Mouse (Mus musculus): ENCODE results near the gene Fkbp9. TPM values are rescaled to one million over a fixed set of nuclear protein-coding genes. Genes with fewer than 3 reads are reported as not detected.

The Fkbp9 gene
- polyA plus RNA-seq, 1 experiment from 2014 or later = 55.4 TPM

DNA sequence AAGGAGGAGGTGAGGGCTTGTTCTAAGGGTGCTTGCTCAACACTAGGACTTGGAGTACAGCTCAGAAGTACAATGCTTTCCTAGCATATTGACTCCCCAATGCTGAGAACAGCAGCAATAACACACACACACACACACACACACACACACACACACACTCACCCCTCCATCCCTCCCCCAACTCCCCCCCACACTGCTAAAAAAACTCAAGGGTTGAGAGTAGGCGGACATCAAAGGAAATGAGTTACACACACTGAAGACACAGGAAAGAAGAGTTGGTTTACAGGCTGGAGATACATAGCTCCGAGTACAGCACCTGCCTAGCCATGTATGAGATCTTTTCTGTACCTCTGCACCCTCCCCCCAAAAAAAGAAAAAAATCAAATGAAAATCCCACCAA, 84.4 kb downstream of the Fkbp9 start:
- no peak for ATAC-seq (ENCODE audit: low FRiP score)
- Histone ChIP-seq H3K4me1 (replicated peaks; ENCODE audit: control insufficient read depth, insufficient read depth, low read length) (no peaks in the 10 kb centered on the region), H3K27ac (ENCODE audit: low read depth, low read length) (no peak overlapping the region), H3K27me3 (ENCODE audit: control insufficient read depth, insufficient read depth, low read length) (no peaks in the 10 kb centered on the region), H3K9me3 (ENCODE audit: control insufficient read depth, low read length) (no peaks in the 10 kb centered on the region), H3K4me3 (ENCODE audit: low read depth, low read length) (no peak overlapping the region), H3K36me3 (ENCODE audit: control insufficient read depth, insufficient read depth, low read length) (no peaks in the 10 kb centered on the region), H3K4me2 (replicated peaks; ENCODE audit: low read depth, low read length) (no peak overlapping the region), H3K9ac (ENCODE audit: low read depth, low read length) (no peak overlapping the region)
- no peak for DNase-seq (ENCODE audit: low spot score)
- 100% methylated on average over 2 of the region's 2 CpGs for WGBS

DNA sequence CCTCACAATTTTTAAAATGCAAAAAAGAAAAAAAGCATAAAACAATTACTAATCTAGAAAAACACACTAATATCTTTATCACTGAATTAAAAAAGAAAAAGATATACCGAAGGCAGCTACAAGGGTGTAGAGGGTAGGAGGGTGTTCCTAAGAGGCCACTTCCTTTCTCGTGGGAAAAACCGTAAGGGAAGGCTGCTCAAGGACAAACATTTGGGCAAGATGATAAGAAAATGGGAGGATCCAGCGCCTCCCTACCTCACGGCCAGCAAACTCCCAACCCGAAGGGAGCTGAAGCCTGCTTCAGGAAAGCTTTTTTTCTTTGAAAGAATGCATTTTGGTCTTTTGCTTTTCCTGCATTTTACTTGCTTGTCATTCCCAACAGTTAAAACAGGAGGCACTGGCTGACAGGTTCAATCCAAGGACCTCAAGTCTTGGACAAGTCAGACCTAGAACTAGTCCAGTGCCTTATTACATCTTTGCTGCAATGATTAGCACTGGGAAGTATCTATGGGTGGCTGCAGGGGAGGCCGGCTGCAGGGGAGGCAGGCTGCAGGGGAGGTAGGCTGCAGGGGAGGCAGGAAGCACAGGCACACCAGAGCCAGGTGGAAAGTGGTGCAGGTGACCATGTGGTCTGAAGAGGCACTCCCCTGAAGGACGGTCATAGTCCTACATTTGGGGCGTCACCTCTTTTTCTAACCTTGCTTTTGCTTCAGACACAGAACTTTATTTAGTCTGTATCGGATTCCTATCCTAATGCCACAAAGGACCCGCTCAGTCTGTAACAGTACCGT, 85.9 kb downstream of the Fkbp9 start:
- Histone ChIP-seq H3K9me3 (ENCODE audit: control insufficient read depth, low read length) (no peaks in the 10 kb centered on the region), H3K9ac (ENCODE audit: low read depth, low read length) (no peak overlapping the region), H3K4me1 (replicated peaks; ENCODE audit: control insufficient read depth, insufficient read depth, low read length) (no peaks in the 10 kb centered on the region), H3K36me3 (ENCODE audit: control insufficient read depth, insufficient read depth, low read length) (no peaks in the 10 kb centered on the region), H3K4me2 (replicated peaks; ENCODE audit: low read depth, low read length) (no peak overlapping the region), H3K27me3 (ENCODE audit: control insufficient read depth, insufficient read depth, low read length) (no peaks in the 10 kb centered on the region), H3K4me3 (ENCODE audit: low read depth, low read length) (no peak overlapping the region), H3K27ac (ENCODE audit: low read depth, low read length) (no peak overlapping the region)
- DNase-seq (ENCODE audit: low spot score) (no peak), ATAC-seq (ENCODE audit: low FRiP score) (no peak)
- WGBS = 70% methylated on average over 12 of the region's 12 CpGs

DNA sequence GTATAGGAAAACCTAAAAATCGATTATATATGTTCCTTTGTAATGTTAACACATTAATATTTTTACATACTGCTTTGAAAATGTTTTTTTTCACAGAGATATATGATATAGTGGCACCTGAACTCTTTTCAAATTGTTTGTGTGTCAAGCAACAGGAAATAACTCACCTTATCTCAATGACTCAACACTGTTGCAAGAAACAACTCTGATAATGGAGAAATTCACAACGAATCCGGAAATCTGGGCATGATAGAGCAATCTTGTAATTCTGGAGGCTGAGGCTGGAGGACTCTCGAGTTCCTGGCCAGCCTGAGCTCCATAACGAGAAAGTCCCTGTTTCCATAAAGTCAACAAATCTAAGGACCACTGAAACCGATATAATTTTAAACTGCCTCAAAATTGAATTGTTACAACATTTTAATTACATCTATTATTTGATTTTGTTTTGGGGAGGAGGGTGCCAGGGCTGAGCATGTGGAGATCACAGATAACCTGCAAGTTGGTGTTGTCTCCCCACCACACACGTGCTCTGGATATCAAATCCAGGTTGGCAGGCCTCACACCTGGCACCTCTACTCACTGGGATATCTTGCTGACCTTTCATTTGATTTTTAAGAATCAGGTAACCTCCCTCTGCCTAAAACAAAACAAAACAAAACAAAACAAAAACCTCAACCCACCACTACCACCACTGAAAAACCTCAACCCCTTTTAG, 87.6 kb downstream of the Fkbp9 start:
- WGBS = 89% methylated on average over 7 of the region's 7 CpGs
- ATAC-seq (ENCODE audit: low FRiP score) = no peak

DNA sequence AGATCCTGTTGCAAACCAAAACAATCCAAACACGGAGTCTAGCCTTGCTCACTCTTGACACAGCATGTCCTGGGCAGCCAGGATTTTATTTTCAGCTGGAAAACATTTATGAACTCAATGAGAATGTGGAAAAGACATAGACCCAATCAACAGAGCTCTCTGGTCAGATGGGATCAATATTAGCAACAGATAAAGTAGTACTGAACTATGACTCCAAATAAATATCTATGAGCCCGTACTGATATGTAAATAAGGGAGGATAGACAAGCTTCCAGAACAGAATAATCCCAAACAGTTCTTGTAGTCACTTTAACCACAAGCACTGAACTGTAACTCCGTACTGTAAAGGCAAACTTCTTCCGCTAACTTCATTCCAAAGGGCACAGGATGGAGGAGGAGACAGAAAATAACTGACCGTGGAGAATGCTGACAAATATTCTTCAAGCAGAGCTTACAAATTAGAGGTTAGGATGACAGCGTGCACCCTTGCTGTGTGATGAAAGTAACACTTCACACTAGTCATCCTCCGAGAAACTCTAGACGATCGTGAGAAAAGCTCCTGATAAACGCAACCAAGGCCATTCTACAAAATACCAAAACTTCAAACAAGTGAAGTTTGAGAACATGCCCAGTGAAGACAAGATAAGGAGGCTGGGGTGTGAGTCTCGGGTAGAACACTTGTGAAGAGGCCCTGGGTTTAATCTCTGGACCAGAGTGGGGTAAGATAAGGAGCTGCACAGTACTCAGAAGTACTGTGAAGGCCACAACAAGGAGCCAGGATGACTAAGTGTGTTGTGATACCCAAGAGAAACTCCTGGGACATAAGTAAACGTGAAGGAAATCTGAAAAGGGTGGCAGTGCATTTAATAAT, 88.6 kb downstream of the Fkbp9 start:
- H3K9ac ChIP-seq (ENCODE audit: low read depth, low read length) = no peak overlapping the region
- H3K27me3 ChIP-seq (ENCODE audit: control insufficient read depth, insufficient read depth, low read length) = no peaks in the 10 kb centered on the region
- H3K9me3 ChIP-seq (ENCODE audit: control insufficient read depth, low read length) = no peaks in the 10 kb centered on the region
- no peak overlapping the region for H3K4me3 ChIP-seq (ENCODE audit: low read depth, low read length)
- H3K27ac ChIP-seq (ENCODE audit: low read depth, low read length) = no peak overlapping the region
- no peak for ATAC-seq (ENCODE audit: low FRiP score)
- no peak for DNase-seq (ENCODE audit: low spot score)
- no peak overlapping the region for H3K4me2 ChIP-seq (replicated peaks; ENCODE audit: low read depth, low read length)
- H3K4me1 ChIP-seq (replicated peaks; ENCODE audit: control insufficient read depth, insufficient read depth, low read length) = no peaks in the 10 kb centered on the region
- WGBS = 74% methylated on average over 12 of the region's 12 CpGs
- H3K36me3 ChIP-seq (ENCODE audit: control insufficient read depth, insufficient read depth, low read length) = no peaks in the 10 kb centered on the region

More for the DNA sequence above, 87.6 kb downstream of the Fkbp9 start:
- Histone ChIP-seq H3K27me3 (ENCODE audit: control insufficient read depth, insufficient read depth, low read length) (no peaks in the 10 kb centered on the region), H3K27ac (ENCODE audit: low read depth, low read length) (no peak overlapping the region), H3K9me3 (ENCODE audit: control insufficient read depth, low read length) (no peaks in the 10 kb centered on the region), H3K4me3 (ENCODE audit: low read depth, low read length) (no peak overlapping the region), H3K36me3 (ENCODE audit: control insufficient read depth, insufficient read depth, low read length) (no peaks in the 10 kb centered on the region), H3K9ac (ENCODE audit: low read depth, low read length) (no peak overlapping the region), H3K4me2 (replicated peaks; ENCODE audit: low read depth, low read length) (no peak overlapping the region), H3K4me1 (replicated peaks; ENCODE audit: control insufficient read depth, insufficient read depth, low read length) (no peaks in the 10 kb centered on the region)
- no peak for DNase-seq (ENCODE audit: low spot score)

DNA sequence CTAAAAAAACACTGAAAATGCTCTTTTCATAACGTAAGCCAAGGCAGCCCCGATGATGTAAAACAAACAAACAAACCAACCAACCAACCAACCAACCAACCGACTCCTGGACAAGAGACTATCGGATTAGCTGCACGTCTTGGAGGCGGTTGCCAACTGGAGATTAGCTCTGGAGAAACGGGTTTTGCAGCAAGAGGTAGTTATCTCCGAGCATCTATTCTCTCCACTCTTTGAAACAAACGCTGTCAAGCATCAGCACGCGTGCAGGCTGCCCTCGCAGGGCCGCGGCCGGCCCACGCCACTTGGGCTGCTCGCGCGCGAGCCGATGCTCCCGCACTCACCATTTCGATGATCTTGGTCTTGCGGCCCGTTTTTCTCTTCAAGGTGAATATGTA, 91.5 kb downstream of the Fkbp9 start:
- under 1% methylated on average over 25 of the region's 25 CpGs for WGBS
- Histone ChIP-seq H3K4me1 (replicated peaks; ENCODE audit: control insufficient read depth, insufficient read depth, low read length) (no peaks in the 10 kb centered on the region), H3K36me3 (ENCODE audit: control insufficient read depth, insufficient read depth, low read length) (no peaks in the 10 kb centered on the region), H3K27ac (ENCODE audit: low read depth, low read length) (peak overlapping the region; percentile 48), H3K9ac (ENCODE audit: low read depth, low read length) (peak overlapping the region; percentile 72), H3K9me3 (ENCODE audit: control insufficient read depth, low read length) (no peaks in the 10 kb centered on the region), H3K4me2 (replicated peaks; ENCODE audit: low read depth, low read length) (peak overlapping the region; percentile 44), H3K27me3 (ENCODE audit: control insufficient read depth, insufficient read depth, low read length) (no peaks in the 10 kb centered on the region), H3K4me3 (ENCODE audit: low read depth, low read length) (peak overlapping the region; percentile 64)
- ATAC-seq (ENCODE audit: low FRiP score) (no peak), DNase-seq (ENCODE audit: low spot score) (no peak)

DNA sequence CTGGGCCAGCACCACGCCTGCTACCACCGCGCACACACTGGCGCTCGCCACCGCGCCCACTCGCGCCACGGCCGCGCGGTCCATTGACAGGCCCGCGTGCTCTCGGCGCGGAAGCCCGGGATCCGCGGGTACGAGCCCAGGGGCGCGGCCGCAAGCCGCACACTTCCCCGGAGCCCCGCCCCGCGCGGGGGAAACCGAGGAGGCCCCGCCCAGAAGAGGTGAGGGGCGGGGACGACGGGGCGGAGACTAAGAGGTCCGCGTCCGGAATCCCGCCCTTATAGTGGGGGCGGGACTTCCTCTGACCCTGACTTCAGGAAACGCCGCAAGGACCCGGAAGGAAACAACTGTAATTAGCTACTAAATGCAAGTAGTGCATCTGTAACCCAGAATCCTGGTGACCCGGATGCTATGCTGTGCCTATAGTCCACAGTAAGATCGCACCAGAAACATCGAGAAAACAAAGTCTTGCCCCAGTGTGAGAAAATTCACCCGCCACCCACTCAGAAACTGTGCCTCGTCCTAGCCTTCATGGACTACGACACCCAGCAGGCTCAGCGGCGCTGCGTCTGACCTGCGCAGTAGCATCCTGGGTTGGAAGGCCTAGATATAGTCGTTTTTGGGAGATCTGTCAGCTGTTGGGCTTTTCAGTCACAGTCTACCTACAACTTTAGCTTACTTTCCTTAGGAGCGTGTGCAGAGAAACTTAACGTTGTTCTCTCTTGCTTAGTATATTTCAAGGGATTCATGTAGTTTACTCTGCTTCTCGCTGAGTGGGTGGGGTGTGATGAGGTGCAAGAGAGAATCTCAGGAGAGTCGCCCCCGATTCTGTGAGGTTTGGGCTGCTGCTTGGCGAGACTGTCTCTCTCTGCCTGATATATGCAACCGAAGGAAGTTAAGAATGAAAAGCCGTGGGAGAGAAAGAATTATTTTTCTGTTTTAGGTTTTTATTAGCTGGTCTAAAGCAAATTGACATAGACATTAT, 92.2 kb downstream of the Fkbp9 start, which contains the start of the genes Nt5c3 and Vmn1r4:
Gene Nt5c3 (minus strand): TSS at position 207 of the 982 bp plus-strand sequence.
Gene Vmn1r4 (plus strand): TSS at position 290 of the 982 bp plus-strand sequence.
- peak within 1 kb of the TSS; percentile 56 for H3K27ac ChIP-seq (ENCODE audit: low read depth, low read length)
- WGBS = 5% methylated on average over 48 of the region's 64 CpGs
- H3K27me3 ChIP-seq (ENCODE audit: control insufficient read depth, insufficient read depth, low read length) = no peaks in the 10 kb centered on the region
- no peaks in the 10 kb centered on the region for H3K36me3 ChIP-seq (ENCODE audit: control insufficient read depth, insufficient read depth, low read length)
- H3K9me3 ChIP-seq (ENCODE audit: control insufficient read depth, low read length) = no peaks in the 10 kb centered on the region
- peak within 1 kb of the TSS; percentile 64 for H3K4me3 ChIP-seq (ENCODE audit: low read depth, low read length)
- peak within 1 kb of the TSS; percentile 44 for H3K4me2 ChIP-seq (replicated peaks; ENCODE audit: low read depth, low read length)
- no peaks in the 10 kb centered on the region for H3K4me1 ChIP-seq (replicated peaks; ENCODE audit: control insufficient read depth, insufficient read depth, low read length)
- peak within 1 kb of the TSS; percentile 72 for H3K9ac ChIP-seq (ENCODE audit: low read depth, low read length)
- peak; percentile 98 for DNase-seq (ENCODE audit: low spot score)
- peak; percentile 98 for ATAC-seq (ENCODE audit: low FRiP score)

All from hindbrain, embryonic 11.5 days (tissue).